ENCODE assay signal across 15 mouse cellular contexts in genomic region chr2:167841339-167842240, GRCm38 (mm10).
DNase-seq lines count a peak whose midpoint lies in the region; ATAC-seq and TF ChIP-seq lines count a peak whose summit lies in the region.
"Had no signal": no experiment of that assay in that cellular context is flagged by ENCODE, and none has a peak within 500 bp of the region (broad histone marks: within the 10 kb centered on the region; RNA-seq: fewer than 3 reads in every experiment).

No protein-coding gene starts in this region.

- DNase-seq in embryonic facial prominence, embryonic 10.5 days (ENCODE audit: low spot score): no peak
- no peak for DNase-seq in hindbrain, embryonic 10.5 days (ENCODE audit: low spot score)
- DNase-seq in hindbrain, postnatal 0 days (ENCODE audit: low spot score): no peak
- no peak for DNase-seq in liver, embryonic 14.5 days (ENCODE audit: low read depth in 3 of 3, low spot score in 3 of 3)
- DNase-seq: adrenal gland, postnatal 14 days; cerebellum, adult 11 months; kidney, adult 9 months; lung, postnatal 36 days; midbrain, embryonic 14.5 days; spleen, adult 18-20 months had no signal

- no peaks in the 10 kb centered on the region for H3K36me3 ChIP-seq in embryonic facial prominence, embryonic 13.5 days
- no peaks in the 10 kb centered on the region for H3K36me3 ChIP-seq in embryonic facial prominence, embryonic 10.5 days (replicated peaks)
- H3K36me3 ChIP-seq in hindbrain, embryonic 10.5 days: no peaks in the 10 kb centered on the region
- H3K36me3 ChIP-seq in hindbrain, postnatal 0 days (ENCODE audit: insufficient read depth, low read length): no peaks in the 10 kb centered on the region
- no peaks in the 10 kb centered on the region for H3K36me3 ChIP-seq in embryonic facial prominence, embryonic 15.5 days
- H3K36me3 ChIP-seq in liver, embryonic 14.5 days (replicated peaks; ENCODE audit: control insufficient read depth, insufficient read depth, low read depth): no peaks in the 10 kb centered on the region
- no peaks in the 10 kb centered on the region for H3K36me3 ChIP-seq in midbrain, embryonic 15.5 days (replicated peaks)
- H3K36me3 ChIP-seq: hindbrain, embryonic 13.5 days had no signal

- H3K27ac ChIP-seq in embryonic facial prominence, embryonic 13.5 days: peak overlapping the region; percentile 62
- no peak overlapping the region for H3K27ac ChIP-seq in embryonic facial prominence, embryonic 10.5 days (replicated peaks)
- H3K27ac ChIP-seq in hindbrain, embryonic 10.5 days: peak overlapping the region; percentile 59; the same call in 1 of the 2 replicates
- no peak overlapping the region for H3K27ac ChIP-seq in hindbrain, postnatal 0 days
- peak overlapping the region; percentile 28; the same call in 1 of the 2 replicates for H3K27ac ChIP-seq in embryonic facial prominence, embryonic 15.5 days (replicated peaks)
- no peak overlapping the region for H3K27ac ChIP-seq in liver, embryonic 14.5 days
- H3K27ac ChIP-seq in midbrain, embryonic 15.5 days: no peak overlapping the region
- H3K27ac ChIP-seq: hindbrain, embryonic 13.5 days had no signal

- H3K9me3 ChIP-seq in embryonic facial prominence, embryonic 13.5 days: no peaks in the 10 kb centered on the region
- H3K9me3 ChIP-seq in embryonic facial prominence, embryonic 10.5 days: no peaks in the 10 kb centered on the region
- H3K9me3 ChIP-seq in hindbrain, embryonic 10.5 days: no peaks in the 10 kb centered on the region
- H3K9me3 ChIP-seq in hindbrain, postnatal 0 days (ENCODE audit: low read length): no peaks in the 10 kb centered on the region
- no peaks in the 10 kb centered on the region for H3K9me3 ChIP-seq in embryonic facial prominence, embryonic 15.5 days (replicated peaks)
- no peaks in the 10 kb centered on the region for H3K9me3 ChIP-seq in liver, embryonic 14.5 days (ENCODE audit: control insufficient read depth, low read length)
- no peaks in the 10 kb centered on the region for H3K9me3 ChIP-seq in midbrain, embryonic 15.5 days
- H3K9me3 ChIP-seq: hindbrain, embryonic 13.5 days had no signal

- H3K4me3 ChIP-seq in embryonic facial prominence, embryonic 13.5 days: no peak overlapping the region
- no peak overlapping the region for H3K4me3 ChIP-seq in embryonic facial prominence, embryonic 10.5 days
- H3K4me3 ChIP-seq in hindbrain, embryonic 10.5 days: no peak overlapping the region
- H3K4me3 ChIP-seq in hindbrain, postnatal 0 days (ENCODE audit: low read length): no peak overlapping the region
- no peak overlapping the region for H3K4me3 ChIP-seq in embryonic facial prominence, embryonic 15.5 days (replicated peaks)
- H3K4me3 ChIP-seq in liver, embryonic 14.5 days (ENCODE audit: insufficient read depth in 1 of 2, low read depth in 2 of 2, low read length in 2 of 2): no peak overlapping the region
- no peak overlapping the region for H3K4me3 ChIP-seq in midbrain, embryonic 15.5 days
- H3K4me3 ChIP-seq: hindbrain, embryonic 13.5 days had no signal

- 0 out of 2 replicates have a peak overlapping the region, but pooled peaks have one; percentile 11 for H3K9ac ChIP-seq in embryonic facial prominence, embryonic 13.5 days
- no peak overlapping the region for H3K9ac ChIP-seq in hindbrain, postnatal 0 days (replicated peaks; ENCODE audit: low read length)
- H3K9ac ChIP-seq in embryonic facial prominence, embryonic 15.5 days: no peak overlapping the region
- no peak overlapping the region for H3K9ac ChIP-seq in liver, embryonic 14.5 days (replicated peaks)
- no peak overlapping the region for H3K9ac ChIP-seq in midbrain, embryonic 15.5 days
- H3K9ac ChIP-seq: hindbrain, embryonic 13.5 days had no signal

- ATAC-seq in embryonic facial prominence, embryonic 13.5 days (ENCODE audit: insufficient number of reproducible peaks, insufficient read depth, low FRiP score, low TSS enrichment, low read depth): no peak
- ATAC-seq in hindbrain, postnatal 0 days: no peak
- no peak for ATAC-seq in embryonic facial prominence, embryonic 15.5 days (ENCODE audit: insufficient number of reproducible peaks, low FRiP score, low TSS enrichment, low read depth)
- peak; percentile 62; the same call in 1 of the 2 replicates for ATAC-seq in liver, embryonic 14.5 days (ENCODE audit: insufficient read depth)
- no peak for ATAC-seq in midbrain, embryonic 15.5 days (replicated peaks)
- no peak for ATAC-seq in cerebellum, adult (ENCODE audit: insufficient number of reproducible peaks, low FRiP score, low TSS enrichment)

- TF ChIP-seq CTCF in hindbrain, postnatal 0 days (IDR thresholded peaks at IDR 0.05; ENCODE audit: low read depth): no peak
- TF ChIP-seq CTCF in liver, embryonic 14.5 days (IDR thresholded peaks at IDR 0.05; ENCODE audit: low read depth): no peak

- WGBS in embryonic facial prominence, embryonic 13.5 days: 35% methylated on average over 22 of the region's 22 CpGs
- WGBS in embryonic facial prominence, embryonic 10.5 days: 38% methylated on average over 22 of the region's 22 CpGs
- WGBS in hindbrain, embryonic 10.5 days: 36% methylated on average over 22 of the region's 22 CpGs
- 32% methylated on average over 22 of the region's 22 CpGs for WGBS in hindbrain, postnatal 0 days
- WGBS in embryonic facial prominence, embryonic 15.5 days: 32% methylated on average over 22 of the region's 22 CpGs
- 14% methylated on average over 22 of the region's 22 CpGs for WGBS in liver, embryonic 14.5 days (ENCODE audit: insufficient replicate concordance)
- WGBS in midbrain, embryonic 15.5 days: 38% methylated on average over 22 of the region's 22 CpGs

- H3K4me1 ChIP-seq in embryonic facial prominence, embryonic 13.5 days: peaks cover 37% of the 10 kb centered on the region
- peaks cover 45% of the 10 kb centered on the region for H3K4me1 ChIP-seq in embryonic facial prominence, embryonic 10.5 days
- H3K4me1 ChIP-seq in hindbrain, embryonic 10.5 days (replicated peaks): peaks cover 52% of the 10 kb centered on the region
- no peaks in the 10 kb centered on the region for H3K4me1 ChIP-seq in hindbrain, postnatal 0 days (ENCODE audit: insufficient read depth, low read length)
- H3K4me1 ChIP-seq in embryonic facial prominence, embryonic 15.5 days: peaks cover 45% of the 10 kb centered on the region
- H3K4me1 ChIP-seq in liver, embryonic 14.5 days (replicated peaks; ENCODE audit: control insufficient read depth in 2 of 2, insufficient read depth in 2 of 2, low read length in 1 of 2): peaks cover 5 to 25% of the 10 kb centered on the region in 2 experiments
- H3K4me1 ChIP-seq in midbrain, embryonic 15.5 days: no peaks in the 10 kb centered on the region

- peaks cover 4% of the 10 kb centered on the region; the same call in 1 of the 2 replicates for H3K27me3 ChIP-seq in embryonic facial prominence, embryonic 13.5 days
- H3K27me3 ChIP-seq in embryonic facial prominence, embryonic 10.5 days (replicated peaks; ENCODE audit: low read depth, poor library complexity, severe bottlenecking): peaks cover 6% of the 10 kb centered on the region; the same call in 1 of the 2 replicates
- H3K27me3 ChIP-seq in hindbrain, embryonic 10.5 days (ENCODE audit: insufficient read depth, poor library complexity, severe bottlenecking): 0 out of 2 replicates have a peak, but pooled peaks cover 16% of the 10 kb centered on the region
- H3K27me3 ChIP-seq in hindbrain, postnatal 0 days (ENCODE audit: insufficient read depth, low read length): no peaks in the 10 kb centered on the region
- no peaks in the 10 kb centered on the region for H3K27me3 ChIP-seq in embryonic facial prominence, embryonic 15.5 days
- no peaks in the 10 kb centered on the region for H3K27me3 ChIP-seq in liver, embryonic 14.5 days (ENCODE audit: control insufficient read depth, insufficient read depth, low read length)
- no peaks in the 10 kb centered on the region for H3K27me3 ChIP-seq in midbrain, embryonic 15.5 days (replicated peaks)

- TF ChIP-seq EP300 in liver, embryonic 14.5 days (IDR thresholded peaks at IDR 0.05; ENCODE audit: low read depth): no peak

- H3K4me2 ChIP-seq in embryonic facial prominence, embryonic 13.5 days: no peak overlapping the region
- H3K4me2 ChIP-seq in hindbrain, postnatal 0 days (ENCODE audit: low read depth, low read length): no peak overlapping the region
- H3K4me2 ChIP-seq in embryonic facial prominence, embryonic 15.5 days (replicated peaks): 0 out of 2 replicates have a peak overlapping the region, but pooled peaks have one; percentile 8
- peak overlapping the region; percentile 40 for H3K4me2 ChIP-seq in liver, embryonic 14.5 days (ENCODE audit: low read depth)
- H3K4me2 ChIP-seq in midbrain, embryonic 15.5 days: no peak overlapping the region
- H3K4me2 ChIP-seq: hindbrain, embryonic 13.5 days had no signal

Comparison
In these comparisons a context has a peak if more than half of its experiments do, and no peak if none do; other contexts are left out.
1. H3K27ac ChIP-seq: peak in embryonic facial prominence, embryonic 13.5 days (single experiment), hindbrain, embryonic 10.5 days (single experiment) and embryonic facial prominence, embryonic 15.5 days (single experiment); none in embryonic facial prominence, embryonic 10.5 days (single experiment), hindbrain, postnatal 0 days (single experiment), liver, embryonic 14.5 days (single experiment) and midbrain, embryonic 15.5 days (single experiment).
2. H3K4me2 ChIP-seq: peak in embryonic facial prominence, embryonic 15.5 days (single experiment) and liver, embryonic 14.5 days (single experiment); none in embryonic facial prominence, embryonic 13.5 days (single experiment), hindbrain, postnatal 0 days (single experiment) and midbrain, embryonic 15.5 days (single experiment).